Mouse (Mus musculus) layer of hippocampus, postnatal 14 days (tissue): Measurements from ENCODE around the gene Mob1a. TPM values are rescaled to one million over a fixed set of nuclear protein-coding genes. Genes with fewer than 3 reads are reported as not detected.

Experiments used
- DNase-seq, 2 experiments: peaks; one replicate each; pipeline ENCODE4 v3.0.0; 2021 to 2022; ENCODE audit warnings: low spot score in 2 of 2, mixed read lengths in 1 of 2
- long read RNA-seq, 2 experiments: library from polyadenylated mRNA; stranded (forward); transcript quantifications; one replicate each; pipeline ENCODE4 v2.0.0; 2021
- total RNA-seq, 2 experiments: library from RNA; stranded (reverse); gene quantifications; 2 replicates each; pipeline ENCODE4 v1.2.3; 2021

Mob1a gene
- 10 to 100 TPM; 22.1 to 23.1 TPM for total RNA-seq
- long read RNA-seq, experiment 1, partial matches to known transcripts: 0 of 5 reads
- long read RNA-seq, experiment 1, other reads (novel, unspliced or antisense): 5 of 5 reads
- long read RNA-seq, experiment 2, full-length matches to known transcripts: 5 of 28 reads
- long read RNA-seq, experiment 2, partial matches to known transcripts: 0 of 28 reads
- long read RNA-seq, experiment 2, other reads (novel, unspliced or antisense): 23 of 28 reads

DNA sequence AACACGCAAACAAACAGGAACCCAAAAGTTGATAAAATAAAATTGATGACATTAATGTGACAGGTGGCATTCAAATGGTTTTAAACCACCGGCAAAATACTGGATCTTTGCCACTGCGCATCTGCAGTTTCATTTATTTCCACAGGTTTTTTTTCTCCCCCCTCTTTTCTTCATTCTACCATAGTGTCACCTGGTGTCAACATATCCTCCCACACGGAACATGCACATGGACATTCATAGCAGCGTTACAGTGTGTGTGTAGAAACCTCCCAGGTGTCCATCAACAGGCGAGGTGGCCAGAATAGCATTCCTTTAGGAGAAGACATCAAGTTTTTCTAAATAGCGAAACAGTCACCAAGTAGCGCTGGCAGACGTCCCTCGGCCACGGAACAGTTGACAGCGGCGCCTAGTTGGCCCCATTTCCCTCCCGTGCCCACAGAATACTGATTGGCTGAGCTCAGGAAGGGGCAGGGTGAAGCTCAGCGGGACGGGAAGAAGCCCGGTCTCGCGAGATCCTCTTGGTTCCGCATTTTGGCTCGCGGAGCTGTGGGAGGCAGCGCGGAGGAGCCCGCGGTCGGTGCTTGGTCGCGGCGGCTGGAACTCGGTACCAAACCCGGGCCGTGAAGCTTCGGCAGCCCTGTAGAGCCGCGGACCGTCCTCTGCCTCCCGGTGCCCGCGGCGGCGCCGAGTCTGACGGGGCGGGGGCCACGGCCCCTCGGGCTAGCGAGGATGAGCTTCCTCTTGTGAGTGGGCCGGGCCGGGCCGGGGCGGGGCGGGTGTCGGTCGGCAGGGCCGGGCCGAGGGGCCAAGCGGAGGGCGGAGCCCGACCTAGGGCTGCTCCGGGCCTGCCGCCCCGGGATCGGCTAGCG, at the start of gene Mob1a, which contains the start of gene Mthfd2:
TSS of gene Mob1a (plus strand) at position 492 of the 869 bp plus-strand sequence.
TSS of gene Mthfd2 (minus strand) at position 384 of the 869 bp plus-strand sequence.
- peak; percentile 92 to 94 for DNase-seq

GRCm38 (mm10) chr6:83277151-83277550, 48.7 kb upstream of the Mob1a start:
- no peak for DNase-seq

DNA sequence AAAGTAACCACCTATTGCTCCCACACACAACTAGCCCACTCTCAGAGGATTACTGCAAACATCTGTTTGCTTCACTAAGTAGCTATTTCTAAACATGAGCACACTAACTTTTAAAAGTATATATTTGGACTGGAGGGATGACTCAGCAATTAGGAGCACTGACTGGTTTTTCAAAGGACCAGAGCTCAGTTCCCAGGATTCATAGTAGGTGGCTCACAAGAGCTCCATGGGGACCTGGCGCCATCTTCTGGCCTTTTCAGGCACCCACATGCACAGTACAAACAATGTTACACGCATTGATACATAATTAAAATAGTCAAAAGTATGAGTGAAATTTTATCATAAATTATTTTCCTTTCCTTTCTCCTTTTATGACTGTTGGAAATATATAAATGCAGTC, 46.9 kb upstream of the Mob1a start:
- DNase-seq: no peak

- DNase-seq: no peak
Measured at GRCm38 (mm10) chr6:83280256-83280955, 45.4 kb upstream of the Mob1a start.

DNA sequence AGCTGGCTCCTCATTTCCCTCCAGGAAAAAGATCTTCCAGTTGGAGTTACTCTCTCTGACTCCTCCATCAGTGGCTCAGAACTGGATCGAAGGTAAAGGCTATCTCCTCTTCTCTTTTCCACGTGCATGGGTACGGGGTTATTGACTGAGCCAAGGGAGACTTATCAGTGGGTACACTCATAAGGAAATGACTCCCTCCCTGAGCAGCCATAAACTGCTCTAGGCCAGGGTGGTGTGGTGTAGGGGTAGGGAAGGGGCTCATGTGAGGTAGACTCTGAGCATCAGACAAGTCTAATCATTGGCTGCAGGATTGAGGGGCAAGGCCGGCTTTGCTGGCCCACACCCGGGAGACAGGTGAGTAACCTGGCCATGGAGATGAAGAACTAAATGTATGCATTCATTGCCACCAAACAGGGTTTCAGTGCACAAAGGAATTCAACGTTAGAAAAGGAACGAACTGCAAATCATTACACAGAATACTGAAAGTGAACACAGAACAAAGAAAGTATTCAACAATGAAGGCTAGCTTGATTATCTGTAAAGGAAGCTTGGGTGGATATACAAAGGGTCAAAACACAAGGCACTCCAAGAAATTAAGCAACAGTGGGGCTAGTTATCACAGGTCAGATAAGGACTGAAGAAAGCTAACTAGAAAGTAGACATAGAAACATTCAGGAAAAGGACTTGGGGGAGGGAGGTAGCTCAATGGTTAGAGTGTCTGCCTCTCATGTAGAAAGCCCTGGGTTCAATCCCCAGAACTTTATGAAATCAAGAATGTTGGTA, 25.2 kb upstream of the Mob1a start:
- DNase-seq: no peak

DNA sequence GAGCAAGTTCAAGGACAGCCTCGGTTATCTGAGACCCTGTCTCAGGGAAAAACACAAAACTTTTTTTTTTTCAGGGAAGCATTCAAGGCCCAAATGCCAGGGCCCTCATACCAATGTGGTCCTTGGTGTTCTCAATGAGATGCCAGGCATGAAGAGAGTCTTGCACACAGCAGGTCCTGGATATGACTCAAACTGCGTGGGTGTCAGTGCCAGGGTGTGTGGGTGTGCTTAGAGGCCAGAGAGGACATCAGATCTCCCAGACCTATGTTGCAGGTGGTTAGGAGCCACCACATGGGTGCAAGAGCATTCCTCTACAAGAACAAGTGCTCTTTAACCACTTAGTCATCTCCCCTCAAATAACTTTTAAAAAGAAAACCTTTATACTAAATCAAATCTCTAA, 24.5 kb upstream of the Mob1a start:
- DNase-seq: no peak

DNA sequence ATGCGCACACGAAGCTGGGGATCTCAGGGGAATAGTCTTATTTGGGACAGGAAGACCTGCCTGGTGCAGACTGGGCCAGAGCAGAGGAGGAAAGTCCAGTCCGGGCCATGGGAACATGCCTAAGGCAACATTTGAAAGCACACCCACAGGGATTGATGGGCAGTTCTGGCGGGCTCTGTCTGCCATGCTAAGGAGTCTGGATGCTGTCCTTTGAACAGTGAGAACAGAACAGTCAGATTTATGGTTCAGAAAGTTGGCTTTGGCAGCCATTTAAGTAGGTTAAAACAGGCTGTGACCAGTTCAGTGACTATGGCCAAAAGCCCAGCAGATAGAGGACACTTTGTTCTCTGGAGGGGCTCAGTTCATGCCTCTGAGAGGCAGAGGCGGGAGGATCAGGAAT, 23.6 kb upstream of the Mob1a start:
- DNase-seq: no peak

GRCm38 (mm10) chr6:83309017-83309416, 16.8 kb upstream of the Mob1a start:
- DNase-seq: no peak

DNA sequence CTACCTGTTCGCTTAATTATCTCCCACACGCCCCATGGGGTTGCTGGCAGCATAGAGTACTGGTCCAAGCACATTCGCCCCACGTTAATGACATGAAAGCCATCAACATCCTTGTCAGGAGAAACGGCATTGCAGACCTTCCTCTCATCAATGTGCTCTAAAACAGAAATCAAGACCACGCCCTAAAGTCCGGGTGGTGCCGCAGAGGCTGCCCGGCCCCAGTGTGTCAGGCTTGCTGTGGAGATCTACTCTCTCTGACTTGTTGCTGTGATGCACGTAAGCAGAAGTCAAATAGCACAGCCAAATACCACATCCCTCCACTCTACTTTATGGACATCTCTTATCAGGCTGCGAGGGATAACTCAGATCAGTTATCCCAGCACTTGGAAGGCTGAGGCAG, 14.6 kb upstream of the Mob1a start:
- DNase-seq: no peak

- no peak for DNase-seq
Measured at GRCm38 (mm10) chr6:83312021-83312420, 13.8 kb upstream of the Mob1a start.

DNA sequence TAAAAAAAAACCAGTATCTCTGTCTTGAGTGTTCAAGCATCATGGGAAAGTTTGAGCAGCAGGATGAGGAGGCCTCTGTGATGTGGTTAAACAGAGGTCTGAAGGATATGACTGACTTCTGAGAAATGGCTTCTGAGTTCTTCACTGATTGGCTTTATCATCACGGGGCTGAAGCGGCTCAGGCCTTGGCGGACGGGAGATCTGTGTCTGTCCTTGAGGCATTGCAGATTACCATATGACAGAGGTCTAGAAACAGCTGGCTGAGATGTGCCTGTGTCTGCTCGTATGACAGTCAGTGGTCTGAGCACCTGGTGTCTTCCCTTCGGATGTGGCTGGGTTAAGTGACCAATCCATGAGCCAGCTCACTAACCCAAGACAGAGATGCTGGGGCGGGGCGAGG, 13.3 kb upstream of the Mob1a start:
- no peak for DNase-seq

DNA sequence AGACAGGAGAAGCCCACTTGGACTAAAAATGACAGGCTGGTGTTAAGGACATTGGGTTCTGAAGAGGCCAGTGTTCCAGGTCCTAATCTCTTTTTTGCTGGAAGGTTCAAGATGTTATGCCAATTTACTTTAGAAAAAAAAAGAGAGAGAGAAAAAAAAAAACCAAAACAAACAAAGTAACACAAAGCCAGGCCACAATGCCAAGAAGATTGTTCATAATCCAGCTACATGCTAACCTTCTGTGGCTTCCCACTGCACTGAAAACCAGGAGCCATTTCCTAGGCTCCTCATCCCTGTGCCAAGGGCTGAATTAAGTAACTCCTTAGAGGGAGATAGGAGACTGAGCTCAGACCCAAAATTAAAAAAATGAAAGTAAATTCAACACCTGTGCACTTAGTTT, 10.5 kb upstream of the Mob1a start:
- no peak for DNase-seq

GRCm38 (mm10) chr6:83316022-83316421, 9.8 kb upstream of the Mob1a start:
- DNase-seq: no peak

GRCm38 (mm10) chr6:83317108-83317741, 8.6 kb upstream of the Mob1a start:
- DNase-seq: peak; percentile 87 to 95

DNA sequence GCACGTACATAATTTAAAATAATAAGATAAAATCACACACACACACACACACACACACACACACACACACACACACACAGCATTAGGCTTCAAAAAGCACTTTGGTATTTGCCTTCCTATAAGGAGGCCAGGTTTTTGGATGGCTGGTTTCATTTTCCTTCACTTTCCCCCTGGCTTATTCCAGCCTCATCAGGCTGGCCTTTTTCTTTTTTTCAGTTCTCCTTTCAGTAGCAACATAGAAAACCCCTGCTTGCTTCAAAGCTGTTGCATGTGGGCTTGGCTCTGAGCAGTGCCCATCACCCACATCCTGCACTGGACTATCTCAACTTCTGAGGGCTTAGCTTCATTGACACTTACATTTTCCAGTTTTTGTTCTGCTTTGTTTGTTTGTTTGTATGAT, 3.9 kb upstream of the Mob1a start:
- DNase-seq: no peak

- DNase-seq: no peak
Measured at GRCm38 (mm10) chr6:83322794-83323193, 3.0 kb upstream of the Mob1a start.

- no peak for DNase-seq
Measured at GRCm38 (mm10) chr6:83323652-83324419, 2.0 kb upstream of the Mob1a start.

DNA sequence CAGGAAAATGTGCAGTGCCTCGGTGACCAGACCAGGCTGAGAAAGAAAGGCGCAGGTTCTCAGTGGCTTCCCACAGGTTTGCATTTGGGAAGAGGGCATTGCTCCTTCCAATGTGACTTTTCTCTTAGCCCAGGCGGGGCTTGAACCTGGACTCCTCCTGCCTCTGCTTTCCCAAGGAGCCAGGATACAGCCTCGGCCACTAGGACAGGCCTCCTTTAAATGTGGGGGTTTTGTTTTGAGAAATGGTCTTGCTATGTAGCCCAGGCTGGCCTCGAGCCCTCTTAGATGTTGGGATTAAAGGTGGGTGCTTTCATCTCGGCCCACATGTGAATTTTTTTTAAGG, 549 bp downstream of the Mob1a start:
- DNase-seq: no peak

DNA sequence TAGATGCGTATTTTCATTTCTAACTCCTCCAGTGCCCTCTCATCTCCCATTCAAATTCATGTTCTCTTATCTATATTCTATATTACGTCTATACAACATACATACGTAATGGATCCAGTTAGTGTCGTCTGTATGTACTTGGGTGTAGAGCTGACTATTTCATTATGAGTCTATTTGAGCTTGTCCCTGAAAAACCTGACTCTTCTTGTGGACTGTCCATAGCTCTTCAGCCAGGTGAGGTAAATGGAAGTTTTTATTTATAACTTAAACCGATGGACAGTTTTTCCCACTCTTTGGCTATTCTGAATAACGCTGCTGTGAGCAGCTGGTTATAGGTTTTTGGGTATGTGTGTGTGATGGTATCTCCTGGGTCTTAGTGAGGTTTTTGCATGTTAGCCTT, 945 bp downstream of the Mob1a start:
- no peak for DNase-seq

DNA sequence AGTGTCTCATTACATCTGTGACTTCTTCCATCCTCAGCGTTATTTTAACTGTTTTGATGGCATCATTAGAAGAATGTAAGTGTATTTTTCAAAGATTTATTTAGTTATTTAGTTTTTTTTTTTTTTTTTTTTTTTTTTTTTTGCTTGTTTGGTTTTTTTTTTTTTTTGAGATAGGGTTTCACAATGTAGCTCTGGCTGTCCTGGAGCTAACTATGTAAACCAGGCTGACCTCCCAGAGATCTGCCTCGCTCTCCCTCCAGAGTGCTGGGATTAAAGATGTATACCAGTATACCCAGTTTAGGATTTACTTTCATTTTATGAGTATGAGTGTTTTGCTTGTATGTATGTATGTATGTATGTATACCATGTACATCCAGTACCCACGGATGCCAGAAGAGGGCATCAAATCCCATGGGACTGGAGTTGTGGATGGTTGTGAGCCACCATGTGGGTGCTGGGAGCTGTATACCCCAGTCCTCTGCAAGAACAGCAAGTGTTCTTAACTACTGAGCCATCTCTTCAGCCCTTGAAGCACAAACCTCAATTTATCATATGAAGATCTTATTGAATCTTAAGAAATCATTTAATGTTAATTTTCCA, 1.9 kb downstream of the Mob1a start:
- DNase-seq: no peak
